Mouse (Mus musculus) hindlimb bud, embryonic 11.5 days (tissue): ENCODE measurements around the gene AB124611.
A peak's percentile ranks its signal among the peaks of the same experiment; 100 is the strongest.
"Not testable (repeated sequence)": the region's sequence is repeated elsewhere in the genome, so short reads cannot be mapped to it uniquely, and the experiment has no call there.

Source experiments
- DNase-seq: peaks from one replicate; pipeline ENCODE4 v3.0.0-alpha.2; 2012; ENCODE audit warnings: low read depth, low spot score; ENCODE audit errors: extremely low spot score

Gene AB124611

GRCm38 (mm10) chr9:21525937-21526633 is at the start of gene AB124611:
Gene AB124611 (plus strand): TSS chr9:21526176.
- no peak for DNase-seq

- no peak for DNase-seq
Observed at GRCm38 (mm10) chr9:21477707-21478106, 48.3 kb upstream of the AB124611 start.

GRCm38 (mm10) chr9:21484065-21484464 is 41.9 kb upstream of the AB124611 start:
- DNase-seq = no peak

- DNase-seq = not testable (repeated sequence)
Observed at GRCm38 (mm10) chr9:21488246-21488645, 37.7 kb upstream of the AB124611 start.

- DNase-seq = no peak
Observed at GRCm38 (mm10) chr9:21490696-21491095, 35.3 kb upstream of the AB124611 start.

GRCm38 (mm10) chr9:21493907-21494306 is 32.1 kb upstream of the AB124611 start:
- DNase-seq = no peak

- DNase-seq = no peak
Observed at GRCm38 (mm10) chr9:21494726-21495125, 31.2 kb upstream of the AB124611 start.

- peak; percentile 79 for DNase-seq
Observed at GRCm38 (mm10) chr9:21496308-21497049, 29.5 kb upstream of the AB124611 start.

- DNase-seq = no peak
Observed at GRCm38 (mm10) chr9:21497050-21497542, 28.9 kb upstream of the AB124611 start.

GRCm38 (mm10) chr9:21497664-21498063 is 28.3 kb upstream of the AB124611 start:
- DNase-seq = no peak

- no peak for DNase-seq
Observed at GRCm38 (mm10) chr9:21498284-21498902, 27.6 kb upstream of the AB124611 start.

- DNase-seq = no peak
Observed at GRCm38 (mm10) chr9:21503352-21503751, 22.6 kb upstream of the AB124611 start.

GRCm38 (mm10) chr9:21505767-21506166 is 20.2 kb upstream of the AB124611 start:
- no peak for DNase-seq

GRCm38 (mm10) chr9:21507753-21508430 is 18.1 kb upstream of the AB124611 start:
- no peak for DNase-seq

GRCm38 (mm10) chr9:21508871-21509404 is 17.0 kb upstream of the AB124611 start:
- DNase-seq = no peak

GRCm38 (mm10) chr9:21509772-21510688 is 15.9 kb upstream of the AB124611 start, which contains the start of gene Tmed1:
Gene Tmed1 (minus strand): TSS chr9:21510252.
- DNase-seq = peak; percentile 94

GRCm38 (mm10) chr9:21510689-21511015 is 15.3 kb upstream of the AB124611 start:
- DNase-seq = no peak

GRCm38 (mm10) chr9:21511052-21511451 is 14.9 kb upstream of the AB124611 start:
- DNase-seq = no peak

- DNase-seq = no peak
Observed at GRCm38 (mm10) chr9:21513466-21513865, 12.5 kb upstream of the AB124611 start.

GRCm38 (mm10) chr9:21517947-21518495 is 8.0 kb upstream of the AB124611 start:
- DNase-seq = no peak
